Mouse (Mus musculus) erythroblast, embryonic 14.5 days (primary cell): ENCODE results near the gene Pex14.

Experiments
- GATA1 ChIP-seq: IDR thresholded peaks from 2 replicates; pipeline ENCODE4 v1.6.1; 2012; ENCODE audit warnings: low read length, inconsistent platforms, mixed read lengths
- TAL1 ChIP-seq: IDR thresholded peaks from 3 replicates; pipeline ENCODE4 v1.6.1; 2012; ENCODE audit warnings: low read length, inconsistent platforms, mixed read lengths

DNA sequence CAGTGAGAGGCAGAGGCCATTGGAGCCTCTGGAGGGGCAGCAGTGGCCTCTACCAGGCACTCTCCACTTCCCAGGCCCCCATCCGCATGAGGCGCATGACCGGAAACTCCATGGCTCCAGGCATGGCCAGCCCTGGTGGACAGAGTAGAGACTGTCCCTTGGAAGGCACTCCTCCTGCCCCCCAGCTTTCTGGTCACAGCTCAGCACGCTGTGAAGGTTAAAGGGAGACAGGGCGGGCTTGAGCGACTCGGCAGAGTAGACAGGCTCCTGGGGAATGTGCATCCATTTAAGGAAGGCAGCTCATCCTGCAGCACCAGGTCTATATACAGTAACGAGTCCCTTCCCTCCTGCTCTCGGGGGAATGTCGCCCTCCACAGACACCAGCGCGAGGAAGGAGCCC lies 139.7 kb downstream of the Pex14 start:
- TF ChIP-seq GATA1 (no peak), TAL1 (no peak)
